Mouse (Mus musculus): Measurements from ENCODE around the gene Oxnad1.
A peak's percentile ranks its signal among the peaks of the same experiment; 100 is the strongest.

Oxnad1 gene

GRCm38 (mm10) chr14:32084761-32085485 lies at the start of gene Oxnad1:
TSS of gene Oxnad1 (plus strand) at chr14:32085374.
- DNase-seq (ENCODE audit: low read depth, low spot score): peak; percentile 94

- DNase-seq (ENCODE audit: low read depth, low spot score): no peak
Observed at GRCm38 (mm10) chr14:32036482-32036881, 48.7 kb upstream of the Oxnad1 start.

- DNase-seq (ENCODE audit: low read depth, low spot score): no peak
Observed at GRCm38 (mm10) chr14:32037661-32038252, 47.4 kb upstream of the Oxnad1 start.

DNA sequence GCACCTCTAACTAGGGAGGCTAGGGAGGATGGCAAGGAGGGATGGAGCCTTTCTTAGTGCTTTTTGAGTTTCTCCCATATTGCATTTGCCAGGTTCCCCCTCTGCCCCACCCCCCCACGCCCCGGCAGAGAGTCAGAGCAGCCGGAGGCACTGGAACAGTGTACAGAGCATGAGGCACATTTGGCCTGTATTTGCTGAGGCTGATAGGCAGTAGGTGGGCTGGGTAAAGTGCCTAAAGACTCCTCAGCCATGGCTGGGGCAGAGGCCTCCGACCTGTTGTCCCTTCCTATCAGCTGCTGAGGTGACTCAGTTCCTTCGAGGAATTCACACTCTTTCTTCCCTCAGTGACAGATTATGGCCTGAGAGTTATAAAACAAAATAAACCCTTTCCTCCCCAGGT lies 43.1 kb upstream of the Oxnad1 start:
- DNase-seq (ENCODE audit: low read depth, low spot score): no peak

GRCm38 (mm10) chr14:32046357-32046756 lies 38.8 kb upstream of the Oxnad1 start:
- no peak for DNase-seq (ENCODE audit: low read depth, low spot score)

GRCm38 (mm10) chr14:32050171-32050570 lies 35.0 kb upstream of the Oxnad1 start:
- DNase-seq (ENCODE audit: low read depth, low spot score): no peak

- no peak for DNase-seq (ENCODE audit: low read depth, low spot score)
Observed at GRCm38 (mm10) chr14:32053895-32054294, 31.3 kb upstream of the Oxnad1 start.

DNA sequence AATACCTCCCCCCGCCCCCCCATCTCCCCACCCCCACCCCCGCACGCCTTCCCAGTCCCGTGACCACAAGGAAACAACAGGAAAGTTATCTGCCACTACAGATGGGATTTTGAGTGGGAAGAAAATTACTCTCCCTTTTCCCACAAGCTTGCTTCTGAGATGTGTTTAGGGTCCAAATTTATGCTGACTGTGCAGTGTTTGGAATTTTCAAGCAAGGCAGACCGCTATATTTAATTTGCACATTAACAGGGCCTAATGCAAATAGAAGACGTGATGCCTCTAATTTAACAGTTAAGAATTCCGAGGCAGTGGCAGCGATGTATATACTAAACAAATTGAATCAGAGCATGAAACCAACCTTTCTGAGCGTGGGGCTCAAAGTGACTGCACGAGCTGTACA lies 30.4 kb upstream of the Oxnad1 start:
- DNase-seq (ENCODE audit: low read depth, low spot score): no peak

DNA sequence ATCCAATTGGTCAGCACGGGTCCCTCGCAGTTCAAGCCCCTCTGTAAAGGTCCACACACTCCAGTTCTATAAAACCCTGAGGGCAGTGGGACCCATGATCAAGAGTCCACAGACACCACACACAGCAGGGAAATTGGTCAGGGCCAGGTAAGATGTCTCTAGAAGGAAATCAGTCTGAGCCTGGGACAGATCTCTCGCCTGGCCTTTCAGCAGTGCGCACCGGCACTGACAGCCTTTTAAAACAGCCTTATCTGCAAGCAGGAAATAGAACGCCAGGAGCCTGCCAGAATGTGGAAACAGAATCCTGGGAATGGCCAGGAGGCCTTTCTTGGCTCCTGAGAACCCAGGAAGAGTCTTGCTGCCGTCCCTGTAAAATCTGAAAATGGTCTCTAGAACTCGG lies 29.4 kb upstream of the Oxnad1 start:
- DNase-seq (ENCODE audit: low read depth, low spot score): no peak

GRCm38 (mm10) chr14:32056675-32057074 lies 28.5 kb upstream of the Oxnad1 start:
- DNase-seq (ENCODE audit: low read depth, low spot score): peak; percentile 67

GRCm38 (mm10) chr14:32057664-32058063 lies 27.5 kb upstream of the Oxnad1 start:
- DNase-seq (ENCODE audit: low read depth, low spot score): no peak

- DNase-seq (ENCODE audit: low read depth, low spot score): peak; percentile 75
Observed at GRCm38 (mm10) chr14:32061398-32061797, 23.8 kb upstream of the Oxnad1 start.

- no peak for DNase-seq (ENCODE audit: low read depth, low spot score)
Observed at GRCm38 (mm10) chr14:32072807-32073206, 12.4 kb upstream of the Oxnad1 start.

DNA sequence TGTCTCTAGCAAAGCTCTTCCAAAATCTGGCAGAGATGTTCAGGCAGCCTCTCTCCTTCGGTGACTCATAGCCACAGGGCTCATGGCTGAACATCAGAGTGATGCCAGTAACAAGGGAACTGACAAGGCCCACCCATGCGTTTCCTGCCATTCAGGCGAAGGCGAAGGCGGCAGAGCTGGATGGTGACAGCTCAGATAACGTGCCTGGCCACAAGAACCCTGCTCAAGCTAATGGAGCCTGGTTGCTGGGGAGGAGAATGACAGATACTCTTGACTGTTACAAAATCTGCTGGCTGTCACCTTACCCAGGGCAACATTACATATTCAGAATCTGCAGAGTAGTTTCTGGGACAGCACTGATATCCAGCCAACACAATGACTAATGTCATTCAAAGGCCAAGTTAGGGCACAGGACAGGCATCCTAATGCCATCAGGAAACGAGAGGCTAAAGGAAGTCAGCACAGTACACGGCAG lies 11.9 kb upstream of the Oxnad1 start:
- DNase-seq (ENCODE audit: low read depth, low spot score): no peak

GRCm38 (mm10) chr14:32073901-32074300 lies 11.3 kb upstream of the Oxnad1 start:
- no peak for DNase-seq (ENCODE audit: low read depth, low spot score)

- DNase-seq (ENCODE audit: low read depth, low spot score): peak; percentile 87
Observed at GRCm38 (mm10) chr14:32076896-32077575, 8.1 kb upstream of the Oxnad1 start.

GRCm38 (mm10) chr14:32081026-32081425 lies 4.1 kb upstream of the Oxnad1 start:
- no peak for DNase-seq (ENCODE audit: low read depth, low spot score)

- no peak for DNase-seq (ENCODE audit: low read depth, low spot score)
Observed at GRCm38 (mm10) chr14:32082891-32083290, 2.3 kb upstream of the Oxnad1 start.

GRCm38 (mm10) chr14:32083466-32083865 lies 1.7 kb upstream of the Oxnad1 start:
- no peak for DNase-seq (ENCODE audit: low read depth, low spot score)

- DNase-seq (ENCODE audit: low read depth, low spot score): peak; percentile 99
Observed at GRCm38 (mm10) chr14:32085486-32086201, 470 bp downstream of the Oxnad1 start, which contains the start of gene Dph3. TSS of gene Dph3 (minus strand) at chr14:32085729.

- DNase-seq (ENCODE audit: low read depth, low spot score): peak; percentile 32
Observed at GRCm38 (mm10) chr14:32086226-32086625, 1.1 kb downstream of the Oxnad1 start.

Data from ES-CJ7 (cell line).